7 mouse cellular contexts compared by ENCODE assay signal in the genomic region with DNA sequence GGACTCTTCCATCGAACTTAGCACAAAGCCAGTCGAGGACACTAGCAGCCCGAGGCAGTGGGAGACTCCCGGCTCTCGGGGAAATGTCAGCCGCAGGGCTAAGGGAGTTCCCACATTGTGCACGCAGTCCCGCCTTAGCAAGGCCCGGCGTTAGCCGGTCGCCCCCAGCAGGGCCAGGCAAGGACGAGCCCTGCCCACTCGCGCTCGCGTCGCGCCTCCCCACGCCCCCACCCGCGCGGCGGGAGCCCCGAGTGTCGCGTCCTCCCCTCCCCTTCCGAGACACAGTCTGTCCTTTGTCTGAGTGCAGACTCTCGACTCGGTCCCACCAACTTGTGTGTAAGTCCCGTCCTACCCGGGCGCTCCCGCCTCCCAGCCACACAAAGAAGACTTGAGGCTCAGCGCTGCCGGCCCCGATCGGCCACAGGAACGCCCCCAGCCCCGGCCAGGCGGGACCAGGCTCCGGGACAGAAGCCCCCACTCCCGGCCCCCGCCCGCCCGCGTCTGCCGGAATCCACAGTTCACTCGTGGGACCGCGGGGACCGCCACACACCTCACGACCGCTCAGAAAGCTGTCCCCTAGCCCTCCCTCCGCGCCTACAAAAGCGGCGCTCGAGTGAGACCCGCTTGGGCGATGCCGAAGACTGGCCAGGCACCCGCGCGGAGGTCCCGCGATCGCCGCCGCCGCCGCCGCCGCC. TPM values are rescaled to one million over a fixed set of nuclear protein-coding genes. Genes with fewer than 3 reads are reported as not detected.
DNase-seq lines count a peak whose midpoint lies in the region; ATAC-seq and TF ChIP-seq lines count a peak whose summit lies in the region.

No protein-coding gene starts in this region.

- H3K4me1 ChIP-seq in embryonic facial prominence, embryonic 11.5 days (ENCODE audit: control insufficient read depth, insufficient read depth, low read length) = no peaks in the 10 kb centered on the region
- H3K4me1 ChIP-seq in kidney, adult 2 months (ENCODE audit: control insufficient read depth, insufficient read depth, low read length) = no peaks in the 10 kb centered on the region; the same call in 1 of the 2 replicates
- H3K4me1 ChIP-seq in limb, embryonic 12.5 days (replicated peaks) = peaks cover 13% of the 10 kb centered on the region; the same call in 1 of the 2 replicates
- peaks cover 17% of the 10 kb centered on the region for H3K4me1 ChIP-seq in midbrain, embryonic 14.5 days (ENCODE audit: control insufficient read depth, insufficient read depth, low read length)

- peak; percentile 86 for DNase-seq in adrenal gland, postnatal 14 days
- DNase-seq in embryonic facial prominence, embryonic 11.5 days (ENCODE audit: low spot score) = peak; percentile 81
- peak; percentile 97 for DNase-seq in heart, adult 11 months
- DNase-seq in kidney, adult 2 months = peak; percentile 73
- DNase-seq in midbrain, embryonic 14.5 days = peak; percentile 84
- DNase-seq in spleen, adult 18-20 months = peak; percentile 59 to 70

- TF ChIP-seq CTCF in kidney, adult 2 months (conservative IDR thresholded peaks at IDR 0.05; ENCODE audit: insufficient read depth, insufficient read length, low read depth, low read length) = no peak

- under 1% methylated on average over 57 of the region's 74 CpGs for WGBS in embryonic facial prominence, embryonic 11.5 days
- WGBS in kidney, adult 2 months = under 1% methylated on average over 70 of the region's 74 CpGs
- under 1% methylated on average over 74 of the region's 74 CpGs for WGBS in limb, embryonic 12.5 days
- WGBS in midbrain, embryonic 14.5 days = 1% methylated on average over 74 of the region's 74 CpGs

- peak overlapping the region; percentile 100 for H3K9ac ChIP-seq in embryonic facial prominence, embryonic 11.5 days (replicated peaks; ENCODE audit: low read length)
- H3K9ac ChIP-seq in limb, embryonic 12.5 days (replicated peaks) = peak overlapping the region; percentile 99
- H3K9ac ChIP-seq in midbrain, embryonic 14.5 days (replicated peaks; ENCODE audit: low read length) = peak overlapping the region; percentile 100

- no peak for TF ChIP-seq POLR2A in kidney, adult 2 months (IDR thresholded peaks at IDR 0.05; ENCODE audit: low read depth, low read length)

- H3K27ac ChIP-seq in embryonic facial prominence, embryonic 11.5 days (replicated peaks; ENCODE audit: low read depth, low read length) = peak overlapping the region; percentile 97
- peak overlapping the region; percentile 52; the same call in 1 of the 2 replicates for H3K27ac ChIP-seq in kidney, adult 2 months (ENCODE audit: insufficient read depth, low read depth, low read length)
- peak overlapping the region; percentile 99 for H3K27ac ChIP-seq in limb, embryonic 12.5 days
- H3K27ac ChIP-seq in midbrain, embryonic 14.5 days (replicated peaks; ENCODE audit: low read depth, low read length) = peak overlapping the region; percentile 99

- H3K36me3 ChIP-seq in embryonic facial prominence, embryonic 11.5 days (replicated peaks; ENCODE audit: control insufficient read depth, insufficient read depth, low read depth, low read length) = no peaks in the 10 kb centered on the region
- no peaks in the 10 kb centered on the region for H3K36me3 ChIP-seq in kidney, adult 2 months (ENCODE audit: control insufficient read depth, insufficient read depth, low read length)
- no peaks in the 10 kb centered on the region for H3K36me3 ChIP-seq in limb, embryonic 12.5 days
- no peaks in the 10 kb centered on the region for H3K36me3 ChIP-seq in midbrain, embryonic 14.5 days (ENCODE audit: control insufficient read depth, insufficient read depth, low read length)

- peak overlapping the region; percentile 95 for H3K4me3 ChIP-seq in embryonic facial prominence, embryonic 11.5 days (ENCODE audit: low read depth, low read length)
- H3K4me3 ChIP-seq in kidney, adult 2 months (ENCODE audit: insufficient read depth, low read depth, low read length) = peak overlapping the region; percentile 93
- H3K4me3 ChIP-seq in limb, embryonic 12.5 days (replicated peaks) = peak overlapping the region; percentile 93
- peak overlapping the region; percentile 94 for H3K4me3 ChIP-seq in midbrain, embryonic 14.5 days (replicated peaks; ENCODE audit: low read depth, low read length)

- ATAC-seq in embryonic facial prominence, embryonic 11.5 days (replicated peaks; ENCODE audit: insufficient number of reproducible peaks, low FRiP score, low TSS enrichment, low read depth) = peak; percentile 75
- peak; percentile 75 for ATAC-seq in limb, embryonic 12.5 days (ENCODE audit: insufficient number of reproducible peaks, insufficient read depth, low FRiP score, low TSS enrichment, low read depth)
- ATAC-seq in midbrain, embryonic 14.5 days (ENCODE audit: low FRiP score, low TSS enrichment) = peak; percentile 78

- no peaks in the 10 kb centered on the region for H3K9me3 ChIP-seq in embryonic facial prominence, embryonic 11.5 days (replicated peaks; ENCODE audit: control insufficient read depth, low read length)
- H3K9me3 ChIP-seq in limb, embryonic 12.5 days = no peaks in the 10 kb centered on the region
- no peaks in the 10 kb centered on the region for H3K9me3 ChIP-seq in midbrain, embryonic 14.5 days (ENCODE audit: control insufficient read depth, low read length)

- H3K4me2 ChIP-seq in embryonic facial prominence, embryonic 11.5 days (ENCODE audit: low read depth, low read length) = peak overlapping the region; percentile 63
- peak overlapping the region; percentile 77 for H3K4me2 ChIP-seq in limb, embryonic 12.5 days
- H3K4me2 ChIP-seq in midbrain, embryonic 14.5 days (ENCODE audit: low read length) = peak overlapping the region; percentile 78

- H3K27me3 ChIP-seq in embryonic facial prominence, embryonic 11.5 days (ENCODE audit: control insufficient read depth, insufficient read depth, low read length) = no peaks in the 10 kb centered on the region
- no peaks in the 10 kb centered on the region for H3K27me3 ChIP-seq in kidney, adult 2 months (replicated peaks; ENCODE audit: control insufficient read depth, insufficient read depth, low read length)
- no peaks in the 10 kb centered on the region for H3K27me3 ChIP-seq in limb, embryonic 12.5 days
- no peaks in the 10 kb centered on the region for H3K27me3 ChIP-seq in midbrain, embryonic 14.5 days (ENCODE audit: control insufficient read depth, insufficient read depth, low read length)

RNA-seq across cellular contexts. Expression of a gene that starts 0.9 kb away (rescaled TPM):
- total RNA-seq in adrenal gland, postnatal 14 days (2021) = 36.6 and 38.2 TPM in 2 replicates
- polyA plus RNA-seq in embryonic facial prominence, embryonic 11.5 days (2014; fragmentation: Nextera tagmentation; extraction: Ambion mirVana) = 177 and 206 TPM in 2 replicates
- polyA plus RNA-seq in kidney, adult 2 months (2012; rRNA removed) = 2.8 and 4.4 TPM in 2 replicates
- 178 and 184 TPM in 2 replicates for polyA plus RNA-seq in limb, embryonic 12.5 days (2016; fragmentation: Nextera tagmentation; extraction: Ambion mirVana)
- polyA plus RNA-seq in midbrain, embryonic 14.5 days (2014; fragmentation: Nextera tagmentation; extraction: Ambion mirVana) = 79.0 and 91.9 TPM in 2 replicates

Comparison
In these comparisons a context has a peak if more than half of its experiments do, and no peak if none do; other contexts are left out.
1. Peak in every context shown above with its lines: DNase-seq, ATAC-seq, H3K4me3 ChIP-seq and H3K27ac ChIP-seq.
2. RNA of a gene that starts 0.9 kb away (polyA plus RNA-seq): 177 to 206 TPM in embryonic facial prominence, embryonic 11.5 days, 178 to 184 TPM in limb, embryonic 12.5 days and 79.0 to 91.9 TPM in midbrain, embryonic 14.5 days; 2.8 to 4.4 TPM in kidney, adult 2 months; every median in the first group is over 10 times any median in the second.